Mouse (Mus musculus) lung, embryonic 14.5 days (tissue): ENCODE data around the gene Ahcyl2. TPM values are rescaled to one million over a fixed set of nuclear protein-coding genes. Genes with fewer than 3 reads are reported as not detected.
"Not testable (repeated sequence)": the region's sequence is repeated elsewhere in the genome, so short reads cannot be mapped to it uniquely, and the experiment has no call there.

Source experiments
- ATAC-seq: fragments of 200-750 bp; cut with Nextera tagmentation; 2 replicates; pipeline ENCODE4 v1.8.0; 2017; ENCODE audit warnings: mild to moderate bottlenecking, moderate TSS enrichment, moderate library complexity; ENCODE audit not compliant: insufficient read depth
- DNase-seq: peaks from one replicate; pipeline ENCODE4 v3.0.0-alpha.2; 2015
- H3K27ac ChIP-seq: fragments of 300-500 bp; sonication (generic); 2 replicates; pipeline ENCODE4 v1.5.1; 2014; ENCODE audit warnings: low read depth, mild to moderate bottlenecking, moderate library complexity
- H3K27me3 ChIP-seq: fragments of 300-500 bp; sonication (generic); 2 replicates; pipeline ENCODE4 v1.6.1; 2014; ENCODE audit warnings: low read length, control low read depth; ENCODE audit not compliant: insufficient read depth
- H3K36me3 ChIP-seq: fragments of 300-500 bp; sonication (generic); 2 replicates; pipeline ENCODE4 v1.6.1; 2014; ENCODE audit warnings: control low read depth; ENCODE audit not compliant: insufficient read depth
- H3K4me1 ChIP-seq: fragments of 300-500 bp; sonication (generic); 2 replicates; pipeline ENCODE4 v1.6.1; 2014; ENCODE audit warnings: antibody characterized with exemption, control low read depth; ENCODE audit not compliant: insufficient read depth
- H3K4me2 ChIP-seq: fragments of 300-500 bp; sonication (generic); 2 replicates; pipeline ENCODE4 v1.6.1; 2014; ENCODE audit warnings: mild to moderate bottlenecking
- H3K4me3 ChIP-seq: fragments of 300-500 bp; sonication (generic); 2 replicates; pipeline ENCODE4 v1.5.1; 2014; ENCODE audit warnings: low read depth, low read length
- H3K9ac ChIP-seq: fragments of 300-500 bp; sonication (generic); 2 replicates; pipeline ENCODE4 v1.6.1; 2014
- H3K9me3 ChIP-seq: fragments of 300-500 bp; sonication (generic); 2 replicates; pipeline ENCODE4 v1.6.1; 2016; ENCODE audit warnings: low read depth, low read length, control low read depth
- CTCF ChIP-seq: IDR thresholded peaks from 2 replicates; pipeline ENCODE4 v1.5.1; 2016; ENCODE audit warnings: antibody characterized with exemption, low read depth
- WGBS: fragments of 180-500 bp; shearing (Covaris S2); extraction: QIAGEN DNeasy Blood & Tissue Kit; methylation state at CpG from one replicate; pipeline ENCODE4 v1.1.7; 2014; 5-methylcytosine and 5-hydroxymethylcytosine counted together
- polyA plus RNA-seq: library from polyadenylated mRNA; unstranded; fragments of >200 nt; fragmentation: Nextera tagmentation; extraction: Ambion mirVana; gene quantifications from 2 replicates; pipeline ENCODE4 v1.2.1, GENCODE M21; 2014

The Ahcyl2 gene
- polyA plus RNA-seq, 1 experiment from 2014 or later, result 12.4 TPM

- H3K36me3 ChIP-seq, result peaks cover 62% of the 10 kb centered on the region
- no peak for TF ChIP-seq CTCF
- 83% methylated on average over 13 of the region's 13 CpGs for WGBS
Measured at GRCm38 (mm10) chr6:29759012-29759679, 8.7 kb upstream of the Ahcyl2 start.

GRCm38 (mm10) chr6:29760397-29760796 lies 7.4 kb upstream of the Ahcyl2 start:
- H3K9ac ChIP-seq, H3K4me1 ChIP-seq, DNase-seq, H3K27ac ChIP-seq, H3K9me3 ChIP-seq, H3K27me3 ChIP-seq, H3K4me3 ChIP-seq, H3K4me2 ChIP-seq, ATAC-seq: not testable (repeated sequence)
- 96% methylated on average over 2 of the region's 2 CpGs for WGBS
- H3K36me3 ChIP-seq, result peaks cover 49% of the 10 kb centered on the region

More at GRCm38 (mm10) chr6:29759012-29759679, 8.7 kb upstream of the Ahcyl2 start:
- H3K27me3 ChIP-seq, result no peaks in the 10 kb centered on the region
- H3K9me3 ChIP-seq, result no peaks in the 10 kb centered on the region
- H3K4me3 ChIP-seq, result no peak overlapping the region
- no peak overlapping the region for H3K4me2 ChIP-seq
- H3K4me1 ChIP-seq, result no peaks in the 10 kb centered on the region
- ATAC-seq (peak; percentile 29; the same call in 1 of the 2 replicates), DNase-seq (no peak)
- no peak overlapping the region for H3K9ac ChIP-seq
- H3K27ac ChIP-seq, result no peak overlapping the region

GRCm38 (mm10) chr6:29761282-29761681 lies 6.5 kb upstream of the Ahcyl2 start:
- Histone ChIP-seq H3K27me3 (no peaks in the 10 kb centered on the region), H3K4me1 (no peaks in the 10 kb centered on the region), H3K9ac (no peak overlapping the region), H3K4me2 (no peak overlapping the region), H3K36me3 (peaks cover 46% of the 10 kb centered on the region), H3K4me3 (no peak overlapping the region), H3K9me3 (no peaks in the 10 kb centered on the region), H3K27ac (no peak overlapping the region)
- DNase-seq (no peak), ATAC-seq (no peak)
- no peak for TF ChIP-seq CTCF
- WGBS, result 87% methylated on average over 4 of the region's 4 CpGs

GRCm38 (mm10) chr6:29762524-29762923 lies 5.3 kb upstream of the Ahcyl2 start:
- Histone ChIP-seq H3K9ac (no peak overlapping the region), H3K9me3 (no peaks in the 10 kb centered on the region), H3K4me3 (no peak overlapping the region), H3K27me3 (no peaks in the 10 kb centered on the region), H3K27ac (no peak overlapping the region), H3K4me1 (no peaks in the 10 kb centered on the region), H3K36me3 (peaks cover 36% of the 10 kb centered on the region), H3K4me2 (no peak overlapping the region)
- WGBS, result 47% methylated on average over 4 of the region's 4 CpGs
- no peak; the same call in 1 of the 2 replicates for ATAC-seq
- peak; percentile 70 for DNase-seq
- TF ChIP-seq CTCF, result peak; percentile 78

- Histone ChIP-seq H3K4me3 (no peak overlapping the region), H3K36me3 (0 out of 2 replicates have a peak, but pooled peaks cover 2% of the 10 kb centered on the region), H3K9me3 (no peaks in the 10 kb centered on the region), H3K27ac (no peak overlapping the region), H3K27me3 (no peaks in the 10 kb centered on the region), H3K4me1 (no peaks in the 10 kb centered on the region), H3K4me2 (no peak overlapping the region), H3K9ac (no peak overlapping the region)
- WGBS, result 81% methylated on average over 2 of the region's 2 CpGs
- no peak for TF ChIP-seq CTCF
- no peak for ATAC-seq
- no peak for DNase-seq
Measured at GRCm38 (mm10) chr6:29766874-29767273, 937 bp upstream of the Ahcyl2 start.

- no peaks in the 10 kb centered on the region for H3K9me3 ChIP-seq
- no peaks in the 10 kb centered on the region for H3K36me3 ChIP-seq
- no peaks in the 10 kb centered on the region for H3K4me1 ChIP-seq
- DNase-seq, result peak; percentile 52
- peak overlapping the region; percentile 76 for H3K4me2 ChIP-seq
- H3K27me3 ChIP-seq, result no peaks in the 10 kb centered on the region
- H3K4me3 ChIP-seq, result peak overlapping the region; percentile 89
- TF ChIP-seq CTCF, result no peak
- peak overlapping the region; percentile 74 for H3K9ac ChIP-seq
- WGBS, result under 1% methylated on average over 50 of the region's 50 CpGs
- peak; percentile 49 for ATAC-seq
- H3K27ac ChIP-seq, result peak overlapping the region; percentile 80
Measured at GRCm38 (mm10) chr6:29768791-29769441, 1.1 kb downstream of the Ahcyl2 start.

GRCm38 (mm10) chr6:29770672-29771321 lies 3.0 kb downstream of the Ahcyl2 start:
- H3K9ac ChIP-seq, result no peak overlapping the region
- no peaks in the 10 kb centered on the region for H3K4me1 ChIP-seq
- H3K4me2 ChIP-seq, result no peak overlapping the region
- ATAC-seq (no peak), DNase-seq (no peak)
- H3K36me3 ChIP-seq, result no peaks in the 10 kb centered on the region
- no peak for TF ChIP-seq CTCF
- no peak overlapping the region for H3K27ac ChIP-seq
- no peak overlapping the region for H3K4me3 ChIP-seq
- no peaks in the 10 kb centered on the region for H3K27me3 ChIP-seq
- 51% methylated on average over 2 of the region's 2 CpGs for WGBS
- H3K9me3 ChIP-seq, result no peaks in the 10 kb centered on the region
